Mouse (Mus musculus): ENCODE data around the gene Gm28041. TPM values are rescaled to one million over a fixed set of nuclear protein-coding genes. Genes with fewer than 3 reads are reported as not detected.
"Not testable (repeated sequence)": the region's sequence is repeated elsewhere in the genome, so short reads cannot be mapped to it uniquely, and the experiment has no call there.

Gm28041 gene
- 1 to 10 TPM; 1.3 to 2.1 TPM for total RNA-seq (2021)
- long read RNA-seq, experiment 1, partial matches to known transcripts: 1 of 1 reads
- long read RNA-seq, experiment 1, other reads (novel, unspliced or antisense): 0 of 1 reads
- long read RNA-seq, experiment 2: 0 reads

DNA sequence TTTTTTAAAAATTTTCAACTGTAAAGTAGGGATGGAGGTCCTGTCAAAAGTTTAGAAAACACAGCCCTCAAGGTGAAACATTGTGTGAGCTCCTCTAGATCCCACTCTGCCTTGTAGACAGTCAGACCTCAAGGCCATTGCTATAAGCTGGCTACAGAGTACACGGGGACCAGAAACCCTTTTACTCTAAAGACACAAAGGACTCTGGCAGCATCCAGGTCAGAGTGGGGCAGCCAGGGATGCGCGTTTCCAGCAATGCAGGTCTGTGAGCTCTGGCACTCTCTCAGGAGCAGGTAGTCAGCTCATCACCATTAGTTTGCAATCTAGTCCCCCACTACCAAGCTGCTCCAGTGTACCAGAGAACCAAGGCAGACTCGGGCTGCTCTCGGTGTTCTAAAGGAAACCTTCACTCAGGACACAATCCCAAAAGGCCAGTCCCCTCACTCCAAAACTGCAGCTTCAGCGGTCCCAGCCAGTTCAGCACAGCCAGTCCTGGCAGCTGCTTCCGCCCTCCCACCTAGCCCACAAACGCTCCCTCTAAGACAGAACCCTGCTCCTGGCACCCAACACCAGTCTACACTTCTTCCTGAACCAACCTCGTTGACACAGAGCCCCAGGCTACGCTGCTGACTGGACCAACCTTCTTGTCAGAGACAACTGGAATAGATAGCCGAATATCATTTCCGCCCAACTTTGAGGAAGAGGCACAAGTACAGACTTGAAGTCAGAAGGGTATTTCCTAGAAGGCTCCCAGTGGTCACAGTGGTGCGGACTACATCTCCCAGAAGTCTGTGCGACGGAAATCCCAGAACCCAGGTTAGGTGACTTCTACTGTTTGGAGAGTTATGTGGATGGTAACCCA lies at the start of gene Gm28041, which contains the start of gene Zfp456:
Gene Gm28041 (minus strand): TSS at position 684 of the 862 bp plus-strand sequence.
Gene Zfp456 (minus strand): TSS at position 761 of the 862 bp plus-strand sequence.
- DNase-seq (ENCODE audit: low spot score in 2 of 2): peak; percentile 38 to 56

DNA sequence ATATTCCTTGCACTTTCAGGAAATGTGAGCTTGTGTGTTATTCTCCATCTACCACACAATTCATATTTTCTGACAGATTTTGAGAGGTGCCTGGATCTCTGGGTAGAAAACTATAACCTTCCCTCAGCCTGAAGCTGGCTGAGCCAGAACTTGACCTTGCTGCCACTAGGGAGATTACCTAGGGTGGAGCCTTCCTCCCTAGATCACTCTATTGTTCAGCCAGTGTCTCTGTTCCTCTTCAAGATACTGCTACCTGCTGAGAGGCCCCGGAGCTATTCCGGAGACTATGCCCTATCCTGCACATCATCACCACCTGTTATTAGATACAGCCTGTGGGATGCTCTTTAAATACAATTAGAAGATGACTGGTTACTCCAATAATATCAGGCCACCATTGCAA lies 47.0 kb upstream of the Gm28041 start:
- DNase-seq (ENCODE audit: low spot score in 2 of 2): not testable (repeated sequence)

- DNase-seq (ENCODE audit: low spot score in 2 of 2): peak in 1 of 2 experiments; percentile 15
Observed at GRCm38 (mm10) chr13:67421207-67421857, 45.8 kb upstream of the Gm28041 start, which contains the start of gene Zfp459. TSS of gene Zfp459 (minus strand) at chr13:67421418.

DNA sequence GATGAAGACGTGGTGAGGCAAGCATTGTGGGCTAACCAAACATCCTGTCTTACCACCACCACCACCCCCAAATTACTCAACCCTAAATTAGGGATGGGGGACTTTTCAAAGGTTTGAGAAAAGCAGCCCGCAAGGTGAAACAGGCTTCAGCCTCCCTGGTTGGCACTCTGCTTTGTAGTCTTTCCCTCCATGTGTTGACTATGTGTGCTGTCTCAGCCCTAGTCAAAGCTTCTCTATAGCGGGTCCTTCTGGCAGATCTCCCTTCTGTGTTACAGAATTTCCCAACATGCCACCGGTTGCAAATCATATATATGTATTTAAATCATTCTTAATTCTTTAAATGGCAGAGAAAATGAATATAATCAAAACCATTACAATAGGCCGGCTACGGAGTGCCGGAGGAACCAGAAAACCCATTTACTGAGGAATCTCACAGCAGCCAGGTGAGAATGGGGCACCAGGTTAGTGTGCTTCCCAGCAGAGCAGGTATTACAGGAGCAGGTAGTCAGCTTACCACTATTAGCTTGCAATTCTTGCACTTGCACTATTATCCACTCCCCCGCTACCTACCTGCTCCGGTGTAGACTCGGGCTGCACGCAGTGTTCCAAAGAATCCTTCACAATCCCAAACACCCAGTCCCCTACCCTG lies 45.1 kb upstream of the Gm28041 start:
- no peak for DNase-seq (ENCODE audit: low spot score in 2 of 2)

GRCm38 (mm10) chr13:67416811-67417210 lies 41.3 kb upstream of the Gm28041 start:
- no peak for DNase-seq (ENCODE audit: low spot score in 2 of 2)

- no peak for DNase-seq (ENCODE audit: low spot score in 2 of 2)
Observed at GRCm38 (mm10) chr13:67415759-67416158, 40.2 kb upstream of the Gm28041 start.

DNA sequence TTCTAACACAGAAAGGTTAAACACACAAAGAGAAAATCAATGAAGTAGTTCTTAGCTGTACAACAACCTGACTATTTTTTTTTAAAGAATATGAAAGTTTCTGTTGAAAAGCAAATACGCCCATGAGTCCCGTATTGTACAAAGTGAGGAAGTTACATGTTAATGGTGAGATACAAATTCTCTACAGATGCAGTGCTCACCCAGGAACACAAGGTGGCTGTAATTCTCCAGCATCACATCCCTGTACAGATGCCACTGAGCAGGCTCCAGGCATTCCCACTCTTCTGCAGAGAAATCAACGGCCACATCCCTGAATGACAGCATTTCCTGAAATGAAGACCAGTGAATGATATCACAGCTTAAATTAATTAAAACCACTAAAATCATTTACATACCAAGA lies 38.1 kb upstream of the Gm28041 start:
- DNase-seq (ENCODE audit: low spot score in 2 of 2): not testable (repeated sequence)

DNA sequence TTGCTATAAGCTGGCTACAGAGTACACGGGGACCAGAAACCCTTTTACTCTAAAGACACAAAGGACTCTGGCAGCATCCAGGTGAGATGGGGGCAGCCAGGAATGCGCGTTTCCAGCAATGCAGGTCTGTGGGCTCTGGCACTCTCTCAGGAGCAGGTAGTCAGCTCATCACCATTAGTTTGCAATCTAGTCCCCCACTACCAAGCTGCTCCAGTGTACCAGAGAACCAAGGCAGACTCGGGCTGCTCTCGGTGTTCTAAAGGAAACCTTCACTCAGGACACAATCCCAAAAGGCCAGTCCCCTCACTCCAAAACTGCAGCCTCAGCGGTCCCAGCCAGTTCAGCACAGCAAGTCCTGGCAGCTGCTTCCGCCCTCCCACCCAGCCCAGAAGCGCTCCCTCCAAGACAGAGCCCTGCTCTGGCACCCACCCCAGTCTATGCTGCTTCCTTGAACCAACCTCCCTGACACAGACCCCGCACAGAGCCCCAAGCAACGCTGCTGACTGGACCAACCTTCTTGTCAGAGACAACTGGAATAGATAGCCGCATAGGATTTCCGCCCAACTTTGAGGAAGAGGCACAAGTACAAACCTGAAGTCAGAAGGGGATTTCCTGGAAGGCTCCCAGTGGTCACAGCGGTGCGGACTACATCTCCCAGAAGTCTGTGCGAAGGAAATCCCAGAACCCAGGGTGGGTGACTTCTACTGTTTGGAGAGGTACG lies 23.8 kb upstream of the Gm28041 start, which contains the start of gene Zfp429:
Gene Zfp429 (minus strand): TSS at position 637 of the 721 bp plus-strand sequence.
- DNase-seq (ENCODE audit: low spot score in 2 of 2): peak; percentile 55 to 60

DNA sequence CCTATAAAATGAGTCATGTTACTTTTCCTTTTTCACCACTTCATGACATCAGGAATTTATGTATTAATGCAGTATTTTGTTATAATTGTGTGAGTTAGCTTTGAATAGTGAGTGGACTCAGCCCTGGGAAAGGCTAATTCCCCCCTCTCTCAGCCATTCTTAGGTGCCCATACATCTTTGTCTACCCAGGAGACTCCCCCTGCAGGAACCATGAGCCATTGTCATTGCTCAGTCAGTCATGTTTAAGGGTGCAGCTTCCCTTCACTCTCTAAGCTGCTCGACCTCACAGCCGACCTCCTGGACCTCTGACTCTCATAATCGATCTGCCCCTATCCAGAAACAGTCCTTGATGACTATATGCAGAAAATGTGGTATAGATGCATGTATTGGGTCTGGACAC lies 722 bp upstream of the Gm28041 start:
- DNase-seq (ENCODE audit: low spot score in 2 of 2): not testable (repeated sequence)

- DNase-seq (ENCODE audit: low spot score in 2 of 2): peak; percentile 85
Observed at GRCm38 (mm10) chr13:67360131-67360744, 15.3 kb downstream of the Gm28041 start, which contains the start of the genes Gm28044 and Zfp953. TSS of gene Gm28044 (minus strand) at chr13:67360536. TSS of gene Zfp953 (minus strand) at chr13:67360605.

DNA sequence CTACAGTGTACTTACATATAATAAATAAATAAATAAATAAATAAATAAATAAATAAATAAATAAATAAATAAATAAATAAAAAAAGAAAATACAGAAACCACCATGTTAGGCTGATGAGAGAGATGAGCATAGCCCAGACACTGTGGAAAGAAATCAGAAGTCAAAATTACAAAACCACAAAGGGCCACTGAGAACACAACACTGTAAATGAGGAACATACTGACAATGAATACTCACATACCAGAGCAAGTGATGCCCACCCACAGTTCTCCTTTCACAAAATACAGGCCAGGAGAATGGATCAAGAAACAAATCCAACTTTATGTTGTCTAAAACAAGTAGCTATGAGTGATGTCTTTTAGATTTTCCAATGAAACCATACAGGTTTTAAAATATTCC lies 23.7 kb downstream of the Gm28041 start:
- DNase-seq (ENCODE audit: low spot score in 2 of 2): no peak

GRCm38 (mm10) chr13:67343422-67343821 lies 32.1 kb downstream of the Gm28041 start:
- DNase-seq (ENCODE audit: low spot score in 2 of 2): no peak

DNA sequence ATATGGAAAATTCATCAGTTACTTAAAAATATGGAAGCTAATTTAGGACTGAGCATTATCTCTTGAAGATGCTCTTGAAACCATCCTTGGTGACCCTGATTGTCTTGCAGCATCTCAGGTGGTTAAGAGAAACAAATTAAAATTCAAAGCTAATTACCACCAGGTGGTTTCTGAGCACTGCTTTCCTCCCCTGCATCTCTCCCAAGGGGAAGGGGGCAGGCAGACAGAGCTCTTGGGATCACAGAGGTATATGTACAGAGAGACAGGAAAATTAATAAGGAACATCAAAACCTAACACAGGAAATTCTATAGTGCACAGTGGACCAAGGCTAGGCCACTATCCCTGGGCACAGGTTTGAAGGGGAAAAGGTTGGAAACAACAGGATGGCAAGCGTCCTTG lies 42.7 kb downstream of the Gm28041 start:
- DNase-seq (ENCODE audit: low spot score in 2 of 2): no peak

- DNase-seq (ENCODE audit: low spot score in 2 of 2): peak; percentile 71 to 73
Observed at GRCm38 (mm10) chr13:67332019-67332724, 43.4 kb downstream of the Gm28041 start, which contains the start of gene Zfp595. TSS of gene Zfp595 (minus strand) at chr13:67332570.

- no peak for DNase-seq (ENCODE audit: low spot score in 2 of 2)
Observed at GRCm38 (mm10) chr13:67306718-67307117, 68.8 kb downstream of the Gm28041 start.

- DNase-seq (ENCODE audit: low spot score in 2 of 2): peak; percentile 81
Observed at GRCm38 (mm10) chr13:67305822-67306672, 69.5 kb downstream of the Gm28041 start, which contains the start of gene Zfp457. TSS of gene Zfp457 (minus strand) at chr13:67306485.

Data from adrenal gland, adult 18-20 months (tissue).